Mouse (Mus musculus) CH12.LX (cell line): ENCODE measurements around the gene Smpd1.

Source experiments
- CTCF ChIP-seq, 2 experiments: IDR thresholded peaks in 1 of 2; conservative IDR thresholded peaks in 1 of 2; 2 replicates each; pipeline ENCODE4 v1.5.1; 2011 to 2012; ENCODE audit warnings: low read depth in 2 of 2, low read length in 2 of 2, improper control_type of control experiment in 1 of 2, inconsistent platforms in 1 of 2, mild to moderate bottlenecking in 1 of 2, moderate library complexity in 1 of 2
- E2F4 ChIP-seq: IDR thresholded peaks from 2 replicates; pipeline ENCODE4 v1.6.1; 2011; ENCODE audit warnings: low read depth, low read length, improper control_type of control experiment; ENCODE audit not compliant: insufficient replicate concordance
- EP300 ChIP-seq: IDR thresholded peaks from 2 replicates; pipeline ENCODE4 v1.6.1; 2011; ENCODE audit warnings: low read length, improper control_type of control experiment
- POLR2A ChIP-seq: IDR thresholded peaks from 2 replicates; pipeline ENCODE4 v1.6.1; 2011; ENCODE audit warnings: low read depth, mild to moderate bottlenecking, improper control_type of control experiment, low read length
- USF1 ChIP-seq: IDR thresholded peaks from 2 replicates; pipeline ENCODE4 v1.6.1; 2014; ENCODE audit warnings: low read depth, mild to moderate bottlenecking, inconsistent platforms, low read length, improper control_type of control experiment

DNA sequence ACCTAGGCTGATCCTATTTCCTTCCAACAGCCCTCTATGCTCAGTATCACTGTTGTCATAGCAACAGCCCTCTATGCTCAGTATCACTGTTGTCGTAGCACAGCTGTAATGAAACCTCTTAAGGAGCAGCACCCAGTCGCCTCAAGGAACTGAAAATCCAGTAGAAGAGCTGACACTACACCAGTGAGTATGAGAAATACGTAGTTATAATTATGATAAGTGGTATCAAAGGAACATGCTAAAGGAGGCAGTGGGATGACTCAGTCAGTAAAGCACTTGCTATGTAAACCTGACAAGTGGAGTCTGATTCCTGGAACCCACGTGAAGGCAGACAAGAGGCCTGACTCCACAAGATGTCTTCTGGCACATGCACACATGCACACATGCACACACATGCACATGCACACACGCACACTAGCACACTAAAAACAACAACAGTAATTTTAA is 40.3 kb upstream of the Smpd1 start:
- TF ChIP-seq CTCF (conservative IDR thresholded peaks at IDR 0.05 in 1 of 2, IDR thresholded peaks at IDR 0.05 in 1 of 2; ENCODE audit: low read depth in 2 of 2, low read length in 2 of 2) (no peak), EP300 (no peak), POLR2A (no peak), E2F4 (no peak), USF1 (no peak)
